ENCODE assay signal across 19 mouse cellular contexts in genomic region chr9:120233011-120233410, GRCm38 (mm10).
"Had no signal": no experiment of that assay in that cellular context is flagged by ENCODE, and none has a peak within 500 bp of the region (broad histone marks: within the 10 kb centered on the region; RNA-seq: fewer than 3 reads in every experiment).

No protein-coding gene starts in this region.

- ATAC-seq: midbrain, embryonic 16.5 days had no signal

- H3K4me3 ChIP-seq: midbrain, embryonic 10.5 days; midbrain, embryonic 12.5 days; myocyte; neural tube, embryonic 13.5 days; neural tube, embryonic 15.5 days had no signal

- H3K27ac ChIP-seq: midbrain, embryonic 10.5 days; midbrain, embryonic 12.5 days; neural tube, embryonic 13.5 days; neural tube, embryonic 15.5 days had no signal

- DNase-seq: lung, adult 18-20 months; lung, embryonic 14.5 days; lung, postnatal 10 days; lung, postnatal 4 days; midbrain, embryonic 14.5 days; retina, postnatal 1 day; right cerebral cortex, adult 18-20 months; right cerebral cortex, postnatal 25 days; right cerebral cortex, postnatal 4 days; spleen, adult 18-20 months; thymus, adult 18-20 months; thymus, postnatal 14 days; thymus, postnatal 36 days had no signal
